Mouse (Mus musculus): ENCODE results near the gene Gm43517. TPM values are rescaled to one million over a fixed set of nuclear protein-coding genes. Genes with fewer than 3 reads are reported as not detected.

The Gm43517 gene
- polyA plus RNA-seq, 1 experiment: not detected

- TF ChIP-seq POLR2A (IDR thresholded peaks at IDR 0.05; ENCODE audit: borderline replicate concordance, insufficient read depth, low read length) (no peak), CTCF (IDR thresholded peaks at IDR 0.05; ENCODE audit: borderline replicate concordance, insufficient read depth, low read depth, low read length) (no peak)
- H3K4me3 ChIP-seq (replicated peaks; ENCODE audit: insufficient read depth, low read depth, low read length): no peak overlapping the region
- no peak for DNase-seq
- H3K27me3 ChIP-seq (ENCODE audit: control insufficient read depth, insufficient read depth, low read length): peaks cover 25% of the 10 kb centered on the region; the same call in 1 of the 2 replicates
- H3K4me1 ChIP-seq (ENCODE audit: control insufficient read depth, insufficient read depth, low read length): no peaks in the 10 kb centered on the region
- no peak overlapping the region for H3K27ac ChIP-seq (ENCODE audit: insufficient read depth, low read length)
- WGBS: 23% methylated on average over 2 of the region's 2 CpGs
Observed at GRCm38 (mm10) chr12:49387856-49388598, 3.1 kb downstream of the Gm43517 start.

DNA sequence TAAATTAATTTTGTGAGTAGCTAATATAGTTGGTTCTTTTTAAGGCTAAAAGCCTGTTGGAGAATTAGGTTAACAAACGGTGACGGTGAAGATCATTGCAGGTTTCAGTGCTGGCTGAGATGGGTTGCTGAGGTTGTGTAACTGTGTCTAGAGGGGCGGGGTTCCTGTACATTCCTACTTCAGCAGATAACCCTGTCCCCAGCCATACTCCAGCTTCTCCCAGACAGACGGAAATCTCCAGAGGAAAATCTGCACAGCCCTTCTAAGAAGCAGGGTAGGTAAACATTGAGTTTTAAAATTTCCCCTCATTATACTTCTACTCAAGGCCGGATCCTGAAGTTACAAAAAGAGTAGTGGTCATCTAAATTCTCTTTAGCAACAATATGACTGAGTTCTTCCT lies 4.7 kb downstream of the Gm43517 start:
- Histone ChIP-seq H3K27me3 (ENCODE audit: control insufficient read depth, insufficient read depth, low read length) (peaks cover 14% of the 10 kb centered on the region; the same call in 1 of the 2 replicates), H3K4me3 (replicated peaks; ENCODE audit: insufficient read depth, low read depth, low read length) (no peak overlapping the region), H3K27ac (ENCODE audit: insufficient read depth, low read length) (no peak overlapping the region), H3K4me1 (ENCODE audit: control insufficient read depth, insufficient read depth, low read length) (no peaks in the 10 kb centered on the region)
- no peak for DNase-seq
- 10% methylated on average over 5 of the region's 5 CpGs for WGBS
- TF ChIP-seq POLR2A (IDR thresholded peaks at IDR 0.05; ENCODE audit: borderline replicate concordance, insufficient read depth, low read length): no peak
- TF ChIP-seq CTCF (IDR thresholded peaks at IDR 0.05; ENCODE audit: borderline replicate concordance, insufficient read depth, low read depth, low read length): no peak

DNA sequence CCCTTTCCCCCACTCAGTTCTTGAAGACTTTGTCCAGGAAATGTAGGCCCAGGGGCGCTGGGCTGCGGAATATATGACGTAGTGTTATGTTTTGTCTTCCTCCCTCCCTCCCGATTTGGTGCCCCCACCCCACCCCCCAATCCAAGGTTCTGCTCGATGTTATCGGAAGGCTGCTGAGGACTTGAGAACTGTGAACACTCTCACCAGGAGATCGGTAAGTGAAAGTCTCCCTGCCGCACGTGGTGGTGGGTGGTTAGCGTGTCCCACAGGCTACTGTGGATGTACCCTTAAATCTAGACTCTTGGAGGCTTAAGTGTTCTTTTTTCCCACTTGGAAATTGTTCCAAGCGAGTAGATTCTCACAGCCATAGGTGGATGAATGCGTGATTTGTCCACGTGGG lies 5.3 kb downstream of the Gm43517 start:
- Histone ChIP-seq H3K4me1 (ENCODE audit: control insufficient read depth, insufficient read depth, low read length) (no peaks in the 10 kb centered on the region), H3K27me3 (ENCODE audit: control insufficient read depth, insufficient read depth, low read length) (peaks cover 12% of the 10 kb centered on the region; the same call in 1 of the 2 replicates), H3K4me3 (replicated peaks; ENCODE audit: insufficient read depth, low read depth, low read length) (no peak overlapping the region), H3K27ac (ENCODE audit: insufficient read depth, low read length) (no peak overlapping the region)
- WGBS: 5% methylated on average over 13 of the region's 13 CpGs
- DNase-seq: no peak
- TF ChIP-seq CTCF (IDR thresholded peaks at IDR 0.05; ENCODE audit: borderline replicate concordance, insufficient read depth, low read depth, low read length): no peak
- no peak for TF ChIP-seq POLR2A (IDR thresholded peaks at IDR 0.05; ENCODE audit: borderline replicate concordance, insufficient read depth, low read length)

DNA sequence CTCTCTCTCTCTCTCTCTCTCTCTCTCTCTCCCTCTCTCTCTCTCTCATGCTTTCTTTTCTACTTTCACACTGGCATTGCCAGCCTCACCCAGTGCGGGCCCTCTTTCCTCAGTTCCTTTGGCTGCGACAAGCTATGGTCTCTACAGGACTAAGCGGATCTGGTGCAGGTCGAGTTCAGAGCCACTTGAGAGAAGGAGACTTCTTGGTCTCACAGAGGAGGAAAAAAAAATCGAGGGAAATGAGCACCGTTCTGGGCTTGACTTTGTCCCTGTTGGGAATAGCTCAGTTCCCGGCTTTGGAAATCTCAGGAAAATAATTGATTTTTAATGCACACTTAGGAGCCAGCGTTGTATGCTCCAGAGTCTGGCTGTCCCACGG lies 5.9 kb downstream of the Gm43517 start:
- TF ChIP-seq POLR2A (IDR thresholded peaks at IDR 0.05; ENCODE audit: borderline replicate concordance, insufficient read depth, low read length): no peak
- TF ChIP-seq CTCF (IDR thresholded peaks at IDR 0.05; ENCODE audit: borderline replicate concordance, insufficient read depth, low read depth, low read length): no peak
- H3K4me3 ChIP-seq (replicated peaks; ENCODE audit: insufficient read depth, low read depth, low read length): no peak overlapping the region
- H3K27ac ChIP-seq (ENCODE audit: insufficient read depth, low read length): no peak overlapping the region
- H3K4me1 ChIP-seq (ENCODE audit: control insufficient read depth, insufficient read depth, low read length): no peaks in the 10 kb centered on the region
- H3K27me3 ChIP-seq (ENCODE audit: control insufficient read depth, insufficient read depth, low read length): peaks cover 10% of the 10 kb centered on the region; the same call in 1 of the 2 replicates
- WGBS: 2% methylated on average over 9 of the region's 9 CpGs
- no peak for DNase-seq

- 2% methylated on average over 42 of the region's 42 CpGs for WGBS
- no peak for TF ChIP-seq POLR2A (IDR thresholded peaks at IDR 0.05; ENCODE audit: borderline replicate concordance, insufficient read depth, low read length)
- no peak for TF ChIP-seq CTCF (IDR thresholded peaks at IDR 0.05; ENCODE audit: borderline replicate concordance, insufficient read depth, low read depth, low read length)
- Histone ChIP-seq H3K27ac (ENCODE audit: insufficient read depth, low read length) (no peak overlapping the region), H3K4me1 (ENCODE audit: control insufficient read depth, insufficient read depth, low read length) (no peaks in the 10 kb centered on the region), H3K4me3 (replicated peaks; ENCODE audit: insufficient read depth, low read depth, low read length) (no peak overlapping the region), H3K27me3 (ENCODE audit: control insufficient read depth, insufficient read depth, low read length) (peaks cover 10% of the 10 kb centered on the region; the same call in 1 of the 2 replicates)
- DNase-seq: no peak
Observed at GRCm38 (mm10) chr12:49391305-49392040, 6.5 kb downstream of the Gm43517 start.

DNA sequence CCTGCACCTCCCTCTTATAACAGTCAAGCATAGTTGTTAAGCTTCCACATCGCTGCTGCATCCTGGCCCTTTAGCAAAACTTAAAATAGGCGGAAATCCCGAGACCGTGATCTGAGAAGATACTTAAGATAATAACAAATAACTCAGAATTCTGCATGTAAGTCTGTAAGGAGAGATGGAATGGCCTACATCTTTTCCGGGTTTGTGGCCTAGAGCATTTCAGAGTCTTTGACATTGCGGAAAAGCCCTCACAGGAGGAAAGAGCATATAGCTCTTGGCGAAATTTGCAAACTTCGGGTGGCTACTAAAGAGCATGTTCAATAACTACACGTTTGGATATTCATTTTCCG lies 7.0 kb downstream of the Gm43517 start:
- no peak overlapping the region for H3K4me3 ChIP-seq (replicated peaks; ENCODE audit: insufficient read depth, low read depth, low read length)
- peaks cover 10% of the 10 kb centered on the region; the same call in 1 of the 2 replicates for H3K27me3 ChIP-seq (ENCODE audit: control insufficient read depth, insufficient read depth, low read length)
- TF ChIP-seq POLR2A (IDR thresholded peaks at IDR 0.05; ENCODE audit: borderline replicate concordance, insufficient read depth, low read length) (no peak), CTCF (IDR thresholded peaks at IDR 0.05; ENCODE audit: borderline replicate concordance, insufficient read depth, low read depth, low read length) (no peak)
- no peak for DNase-seq
- no peak overlapping the region for H3K27ac ChIP-seq (ENCODE audit: insufficient read depth, low read length)
- 6% methylated on average over 10 of the region's 10 CpGs for WGBS
- H3K4me1 ChIP-seq (ENCODE audit: control insufficient read depth, insufficient read depth, low read length): no peaks in the 10 kb centered on the region

- H3K27me3 ChIP-seq (ENCODE audit: control insufficient read depth, insufficient read depth, low read length): peaks cover 10% of the 10 kb centered on the region; the same call in 1 of the 2 replicates
- no peak overlapping the region for H3K27ac ChIP-seq (ENCODE audit: insufficient read depth, low read length)
- 10% methylated on average over 5 of the region's 5 CpGs for WGBS
- TF ChIP-seq CTCF (IDR thresholded peaks at IDR 0.05; ENCODE audit: borderline replicate concordance, insufficient read depth, low read depth, low read length) (no peak), POLR2A (IDR thresholded peaks at IDR 0.05; ENCODE audit: borderline replicate concordance, insufficient read depth, low read length) (no peak)
- no peak overlapping the region for H3K4me3 ChIP-seq (replicated peaks; ENCODE audit: insufficient read depth, low read depth, low read length)
- no peak for DNase-seq
- H3K4me1 ChIP-seq (ENCODE audit: control insufficient read depth, insufficient read depth, low read length): no peaks in the 10 kb centered on the region
Observed at GRCm38 (mm10) chr12:49392876-49393275, 7.9 kb downstream of the Gm43517 start.
